Mouse (Mus musculus) liver, embryonic 12.5 days (tissue): Measurements from ENCODE around the gene Htr5b. TPM values are rescaled to one million over a fixed set of nuclear protein-coding genes. Genes with fewer than 3 reads are reported as not detected.

Source experiments
- ATAC-seq: fragments of 200-750 bp; cut with Nextera tagmentation; 2 replicates; pipeline ENCODE4 v1.8.0; 2017; ENCODE audit warnings: moderate number of reproducible peaks, mild to moderate bottlenecking, moderate library complexity
- H3K27ac ChIP-seq: fragments of 300-500 bp; sonication (generic); 2 replicates; pipeline ENCODE4 v1.5.1; 2016; ENCODE audit warnings: mild to moderate bottlenecking
- H3K27me3 ChIP-seq: fragments of 300-500 bp; sonication (generic); replicated peaks from 2 replicates; pipeline ENCODE4 v1.6.1; 2016; ENCODE audit warnings: mild to moderate bottlenecking, moderate library complexity
- H3K36me3 ChIP-seq: fragments of 300-500 bp; sonication (generic); 2 replicates; pipeline ENCODE4 v1.6.1; 2016; ENCODE audit warnings: mild to moderate bottlenecking, moderate library complexity
- H3K4me1 ChIP-seq: fragments of 300-500 bp; sonication (generic); 2 replicates; pipeline ENCODE4 v1.6.1; 2016
- H3K4me2 ChIP-seq: fragments of 300-500 bp; sonication (generic); 2 replicates; pipeline ENCODE4 v1.6.1; 2016; ENCODE audit warnings: mild to moderate bottlenecking, moderate library complexity
- H3K4me3 ChIP-seq: fragments of 300-500 bp; sonication (generic); 2 replicates; pipeline ENCODE4 v1.5.1; 2016; ENCODE audit warnings: mild to moderate bottlenecking, moderate library complexity
- H3K9ac ChIP-seq: fragments of 300-500 bp; sonication (generic); 2 replicates; pipeline ENCODE4 v1.6.1; 2016; ENCODE audit warnings: mild to moderate bottlenecking, moderate library complexity
- H3K9me3 ChIP-seq: fragments of 300-500 bp; sonication (generic); replicated peaks from 2 replicates; pipeline ENCODE4 v1.6.1; 2016; ENCODE audit warnings: mild to moderate bottlenecking, moderate library complexity
- WGBS: fragments of 180-500 bp; shearing (Covaris S2); methylation state at CpG from one replicate; pipeline ENCODE4 v1.1.7; 2016; ENCODE audit not compliant: insufficient replicate concordance; 5-methylcytosine and 5-hydroxymethylcytosine counted together
- polyA plus RNA-seq: library from polyadenylated mRNA; unstranded; fragments of >200 nt; fragmentation: Nextera tagmentation; extraction: Ambion mirVana; gene quantifications from 2 replicates; pipeline ENCODE4 v1.2.1, GENCODE M21; 2016

Gene Htr5b
- polyA plus RNA-seq, 1 experiment from 2014 or later, result not detected

GRCm38 (mm10) chr1:121529286-121529685, 1.0 kb upstream of the Htr5b start:
- Histone ChIP-seq H3K27me3 (peaks cover 42% of the 10 kb centered on the region), H3K27ac (no peak overlapping the region), H3K4me3 (no peak overlapping the region), H3K36me3 (no peaks in the 10 kb centered on the region), H3K4me1 (peaks cover 7% of the 10 kb centered on the region; the same call in 1 of the 2 replicates), H3K9ac (no peak overlapping the region), H3K4me2 (no peak overlapping the region), H3K9me3 (no peaks in the 10 kb centered on the region)
- 64% methylated on average over 6 of the region's 6 CpGs for WGBS
- no peak for ATAC-seq

- Histone ChIP-seq H3K9ac (no peak overlapping the region), H3K27me3 (peaks cover 42% of the 10 kb centered on the region), H3K36me3 (no peaks in the 10 kb centered on the region), H3K27ac (no peak overlapping the region), H3K4me2 (peak overlapping the region; percentile 48), H3K9me3 (no peaks in the 10 kb centered on the region), H3K4me3 (peak overlapping the region; percentile 17), H3K4me1 (peaks cover 7% of the 10 kb centered on the region; the same call in 1 of the 2 replicates)
- WGBS, result 11% methylated on average over 55 of the region's 55 CpGs
- no peak for ATAC-seq
Measured at GRCm38 (mm10) chr1:121527600-121528398, 466 bp downstream of the Htr5b start.

GRCm38 (mm10) chr1:121527061-121527460, 1.2 kb downstream of the Htr5b start:
- Histone ChIP-seq H3K4me3 (no peak overlapping the region), H3K36me3 (no peaks in the 10 kb centered on the region), H3K27me3 (peaks cover 42% of the 10 kb centered on the region), H3K27ac (no peak overlapping the region), H3K9me3 (no peaks in the 10 kb centered on the region), H3K4me1 (peaks cover 7% of the 10 kb centered on the region; the same call in 1 of the 2 replicates), H3K4me2 (no peak overlapping the region; the same call in 1 of the 2 replicates), H3K9ac (no peak overlapping the region)
- no peak for ATAC-seq
- 38% methylated on average over 17 of the region's 17 CpGs for WGBS

GRCm38 (mm10) chr1:121518609-121519008, 9.7 kb downstream of the Htr5b start:
- Histone ChIP-seq H3K9me3 (no peaks in the 10 kb centered on the region), H3K9ac (no peak overlapping the region), H3K27me3 (no peaks in the 10 kb centered on the region)

GRCm38 (mm10) chr1:121511966-121512365, 16.3 kb downstream of the Htr5b start:
- Histone ChIP-seq H3K36me3 (no peaks in the 10 kb centered on the region), H3K4me3 (no peak overlapping the region), H3K27ac (no peak overlapping the region), H3K27me3 (no peaks in the 10 kb centered on the region), H3K4me1 (no peaks in the 10 kb centered on the region), H3K4me2 (no peak overlapping the region), H3K9me3 (no peaks in the 10 kb centered on the region), H3K9ac (no peak overlapping the region)
- no peak for ATAC-seq
- WGBS, result 63% methylated on average over 2 of the region's 2 CpGs

More at GRCm38 (mm10) chr1:121518609-121519008, 9.7 kb downstream of the Htr5b start:
- Histone ChIP-seq H3K27ac (no peak overlapping the region), H3K36me3 (no peaks in the 10 kb centered on the region), H3K4me1 (no peaks in the 10 kb centered on the region), H3K4me2 (no peak overlapping the region), H3K4me3 (no peak overlapping the region)
- no peak for ATAC-seq
- 60% methylated on average over 1 of the region's 1 CpGs for WGBS

- no peak overlapping the region for H3K4me2 ChIP-seq
- no peak overlapping the region for H3K27ac ChIP-seq
- no peak overlapping the region for H3K9ac ChIP-seq
- 64% methylated on average over 2 of the region's 2 CpGs for WGBS
- H3K36me3 ChIP-seq, result no peaks in the 10 kb centered on the region
- H3K4me1 ChIP-seq, result no peaks in the 10 kb centered on the region
- no peak for ATAC-seq
- no peaks in the 10 kb centered on the region for H3K9me3 ChIP-seq
- no peak overlapping the region for H3K4me3 ChIP-seq
- H3K27me3 ChIP-seq, result no peaks in the 10 kb centered on the region
Measured at GRCm38 (mm10) chr1:121511186-121511585, 17.1 kb downstream of the Htr5b start.

GRCm38 (mm10) chr1:121510420-121511140, 17.7 kb downstream of the Htr5b start:
- H3K4me3 ChIP-seq, result no peak overlapping the region
- no peak overlapping the region for H3K4me2 ChIP-seq
- H3K9ac ChIP-seq, result no peak overlapping the region
- H3K27ac ChIP-seq, result no peak overlapping the region
- no peaks in the 10 kb centered on the region for H3K27me3 ChIP-seq
- 74% methylated on average over 19 of the region's 19 CpGs for WGBS
- H3K4me1 ChIP-seq, result no peaks in the 10 kb centered on the region
- no peaks in the 10 kb centered on the region for H3K36me3 ChIP-seq
- no peaks in the 10 kb centered on the region for H3K9me3 ChIP-seq
- no peak for ATAC-seq

- Histone ChIP-seq H3K4me2 (no peak overlapping the region), H3K4me3 (no peak overlapping the region), H3K36me3 (no peaks in the 10 kb centered on the region), H3K9ac (no peak overlapping the region), H3K4me1 (no peaks in the 10 kb centered on the region), H3K27me3 (no peaks in the 10 kb centered on the region), H3K27ac (no peak overlapping the region), H3K9me3 (no peaks in the 10 kb centered on the region)
- no peak for ATAC-seq
- 38% methylated on average over 2 of the region's 2 CpGs for WGBS
Measured at GRCm38 (mm10) chr1:121508729-121509128, 19.5 kb downstream of the Htr5b start.

- Histone ChIP-seq H3K9ac (no peak overlapping the region), H3K36me3 (peaks cover 80% of the 10 kb centered on the region), H3K27ac (no peak overlapping the region), H3K27me3 (no peaks in the 10 kb centered on the region), H3K4me3 (no peak overlapping the region), H3K4me1 (peaks cover 5% of the 10 kb centered on the region; the same call in 1 of the 2 replicates), H3K4me2 (no peak overlapping the region), H3K9me3 (no peaks in the 10 kb centered on the region)
- 71% methylated on average over 4 of the region's 4 CpGs for WGBS
- ATAC-seq, result peak; percentile 68
Measured at GRCm38 (mm10) chr1:121497093-121497492, 31.2 kb downstream of the Htr5b start.

GRCm38 (mm10) chr1:121490241-121490640, 38.0 kb downstream of the Htr5b start:
- Histone ChIP-seq H3K9me3 (no peaks in the 10 kb centered on the region), H3K4me2 (no peak overlapping the region), H3K27ac (no peak overlapping the region), H3K9ac (no peak overlapping the region), H3K36me3 (peaks cover 50% of the 10 kb centered on the region), H3K4me3 (no peak overlapping the region), H3K4me1 (no peaks in the 10 kb centered on the region), H3K27me3 (no peaks in the 10 kb centered on the region)
- no peak for ATAC-seq
- WGBS, result 40% methylated on average over 5 of the region's 5 CpGs

- Histone ChIP-seq H3K4me1 (no peaks in the 10 kb centered on the region), H3K36me3 (peaks cover 40% of the 10 kb centered on the region), H3K4me3 (no peak overlapping the region), H3K9ac (no peak overlapping the region), H3K27ac (no peak overlapping the region), H3K9me3 (no peaks in the 10 kb centered on the region), H3K27me3 (no peaks in the 10 kb centered on the region), H3K4me2 (no peak overlapping the region)
- 71% methylated on average over 6 of the region's 6 CpGs for WGBS
- ATAC-seq, result no peak
Measured at GRCm38 (mm10) chr1:121486803-121487202, 41.5 kb downstream of the Htr5b start.

- no peaks in the 10 kb centered on the region for H3K4me1 ChIP-seq
- H3K9ac ChIP-seq, result no peak overlapping the region
- no peak overlapping the region for H3K27ac ChIP-seq
- no peak overlapping the region for H3K4me3 ChIP-seq
- no peaks in the 10 kb centered on the region for H3K27me3 ChIP-seq
- no peaks in the 10 kb centered on the region for H3K9me3 ChIP-seq
- no peak overlapping the region for H3K4me2 ChIP-seq
- H3K36me3 ChIP-seq, result peaks cover 71% of the 10 kb centered on the region
- 74% methylated on average over 4 of the region's 4 CpGs for WGBS
- ATAC-seq, result no peak
Measured at GRCm38 (mm10) chr1:121483091-121483490, 45.2 kb downstream of the Htr5b start.
